Mouse (Mus musculus) hindbrain, embryonic 10.5 days (tissue): ENCODE data around the gene Plcb4. TPM values are rescaled to one million over a fixed set of nuclear protein-coding genes. Genes with fewer than 3 reads are reported as not detected.

Source experiments
- DNase-seq: peaks from one replicate; pipeline ENCODE4 v3.0.0-alpha.2; 2017; ENCODE audit warnings: low spot score
- H3K27ac ChIP-seq: fragments of 300-500 bp; sonication (generic); 2 replicates; pipeline ENCODE4 v1.5.1; 2016; ENCODE audit warnings: mild to moderate bottlenecking, moderate library complexity
- H3K27me3 ChIP-seq: fragments of 300-500 bp; sonication (generic); 2 replicates; pipeline ENCODE4 v1.6.1; 2016; ENCODE audit warnings: mild to moderate bottlenecking; ENCODE audit not compliant: poor library complexity, insufficient read depth, severe bottlenecking
- H3K36me3 ChIP-seq: fragments of 300-500 bp; sonication (generic); 2 replicates; pipeline ENCODE4 v1.6.1; 2016; ENCODE audit warnings: mild to moderate bottlenecking, moderate library complexity
- H3K4me1 ChIP-seq: fragments of 300-500 bp; sonication (generic); replicated peaks from 2 replicates; pipeline ENCODE4 v1.6.1; 2016; ENCODE audit warnings: mild to moderate bottlenecking
- H3K4me3 ChIP-seq: fragments of 300-500 bp; sonication (generic); 2 replicates; pipeline ENCODE4 v1.5.1; 2016; ENCODE audit warnings: mild to moderate bottlenecking, moderate library complexity
- H3K9me3 ChIP-seq: fragments of 300-500 bp; sonication (generic); 2 replicates; pipeline ENCODE4 v1.6.1; 2016; ENCODE audit warnings: mild to moderate bottlenecking, moderate library complexity
- WGBS: fragments of 180-500 bp; shearing (Covaris S2); methylation state at CpG from one replicate; pipeline ENCODE4 v1.1.7; 2016; 5-methylcytosine and 5-hydroxymethylcytosine counted together
- polyA plus RNA-seq: library from polyadenylated mRNA; unstranded; fragments of >200 nt; fragmentation: Nextera tagmentation; extraction: Ambion mirVana; gene quantifications from 2 replicates; pipeline ENCODE4 v1.2.1, GENCODE M21; 2016

Plcb4 gene
- polyA plus RNA-seq, 1 experiment from 2014 or later = 15.6 TPM

DNA sequence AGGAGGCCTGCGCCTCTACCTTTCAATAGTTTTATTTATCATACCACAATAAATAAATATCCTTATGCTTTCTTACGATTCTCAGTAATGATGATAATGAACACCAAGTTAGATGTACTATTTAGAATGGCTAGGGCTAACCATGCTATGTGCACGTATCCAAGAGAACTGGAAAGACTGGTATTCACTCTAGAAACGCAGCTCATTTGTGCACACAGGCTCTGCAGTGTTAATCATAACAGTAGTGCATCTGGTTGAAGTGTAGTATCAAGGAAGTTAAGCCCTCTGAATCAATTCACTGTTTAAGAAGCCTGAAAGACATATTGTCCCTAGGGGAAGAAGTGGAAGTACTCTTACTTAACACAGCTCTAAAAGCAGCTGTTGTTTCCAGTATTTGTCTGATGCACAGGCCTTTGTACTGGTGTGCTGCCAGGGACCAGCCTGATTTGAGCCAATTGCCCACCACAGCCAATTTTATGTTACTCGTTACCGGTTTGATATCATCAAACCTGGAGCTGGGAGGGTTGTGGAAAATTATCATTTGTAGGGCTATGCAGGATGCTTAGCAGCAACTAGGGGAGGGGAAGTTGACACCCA, 100.8 kb downstream of the Plcb4 start:
- H3K27me3 ChIP-seq = no peaks in the 10 kb centered on the region
- no peak for DNase-seq

DNA sequence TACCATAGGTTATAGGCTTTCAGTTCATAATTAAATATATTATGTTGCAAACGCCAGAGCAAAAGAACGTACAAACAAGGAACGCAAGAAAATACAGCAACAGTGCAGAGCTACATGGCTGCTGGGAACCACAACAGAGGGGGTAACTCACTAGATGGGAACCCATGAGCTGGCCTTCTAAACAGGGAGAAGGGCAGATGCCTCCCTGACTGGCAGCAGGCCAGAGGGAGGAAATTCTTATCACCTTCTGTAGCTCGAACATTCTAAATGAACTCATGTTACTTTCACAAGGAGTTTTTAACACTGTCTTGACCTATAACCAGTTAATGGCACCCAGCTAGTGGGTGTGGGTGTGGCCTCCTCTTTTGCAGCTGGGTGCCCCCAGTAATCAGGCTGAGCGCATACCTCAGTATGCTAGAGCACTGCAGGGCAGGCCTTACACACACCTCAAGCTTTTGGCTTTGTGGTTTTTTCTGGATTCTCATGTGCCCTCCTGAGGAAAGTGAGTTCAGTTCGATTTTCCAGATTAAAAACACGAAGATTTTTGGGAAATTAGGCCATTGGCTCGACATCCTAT, 102.5 kb downstream of the Plcb4 start:
- H3K9me3 ChIP-seq = no peaks in the 10 kb centered on the region
- no peak overlapping the region for H3K4me3 ChIP-seq
- 90% methylated on average over 8 of the region's 8 CpGs for WGBS
- H3K4me1 ChIP-seq = peaks cover 10% of the 10 kb centered on the region
- H3K36me3 ChIP-seq = no peaks in the 10 kb centered on the region
- DNase-seq = no peak
- H3K27ac ChIP-seq = no peak overlapping the region
- H3K27me3 ChIP-seq = no peaks in the 10 kb centered on the region

More for the DNA sequence above, 100.8 kb downstream of the Plcb4 start:
- H3K27ac ChIP-seq = no peak overlapping the region
- no peaks in the 10 kb centered on the region for H3K9me3 ChIP-seq
- peaks cover 6% of the 10 kb centered on the region for H3K4me1 ChIP-seq
- no peak overlapping the region for H3K4me3 ChIP-seq
- no peaks in the 10 kb centered on the region for H3K36me3 ChIP-seq
- WGBS = 85% methylated on average over 6 of the region's 6 CpGs

DNA sequence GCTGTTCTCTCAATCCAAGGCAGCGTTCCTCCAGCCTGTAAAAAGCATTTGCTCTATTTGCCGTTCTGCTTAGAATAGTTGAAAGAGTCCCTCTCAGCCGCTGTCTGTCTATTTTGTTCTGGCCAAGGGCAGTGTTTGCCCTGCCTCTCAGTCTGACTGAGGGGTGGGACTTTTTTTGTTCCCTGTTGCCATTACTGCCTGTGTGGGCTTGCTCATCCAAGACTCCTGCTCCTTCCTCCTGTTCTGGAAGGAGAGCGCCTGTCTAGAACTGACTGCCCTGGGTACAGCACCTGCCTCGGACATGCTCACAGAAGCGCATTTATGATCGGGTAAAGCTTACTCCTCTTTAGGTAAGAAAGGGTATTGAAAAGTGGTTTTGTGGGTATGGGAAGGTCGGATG, 105.9 kb downstream of the Plcb4 start:
- no peaks in the 10 kb centered on the region for H3K36me3 ChIP-seq
- DNase-seq = no peak
- no peaks in the 10 kb centered on the region for H3K9me3 ChIP-seq
- no peaks in the 10 kb centered on the region for H3K27me3 ChIP-seq
- WGBS = 48% methylated on average over 8 of the region's 8 CpGs
- H3K27ac ChIP-seq = no peak overlapping the region
- no peak overlapping the region for H3K4me3 ChIP-seq
- peaks cover 28% of the 10 kb centered on the region for H3K4me1 ChIP-seq

DNA sequence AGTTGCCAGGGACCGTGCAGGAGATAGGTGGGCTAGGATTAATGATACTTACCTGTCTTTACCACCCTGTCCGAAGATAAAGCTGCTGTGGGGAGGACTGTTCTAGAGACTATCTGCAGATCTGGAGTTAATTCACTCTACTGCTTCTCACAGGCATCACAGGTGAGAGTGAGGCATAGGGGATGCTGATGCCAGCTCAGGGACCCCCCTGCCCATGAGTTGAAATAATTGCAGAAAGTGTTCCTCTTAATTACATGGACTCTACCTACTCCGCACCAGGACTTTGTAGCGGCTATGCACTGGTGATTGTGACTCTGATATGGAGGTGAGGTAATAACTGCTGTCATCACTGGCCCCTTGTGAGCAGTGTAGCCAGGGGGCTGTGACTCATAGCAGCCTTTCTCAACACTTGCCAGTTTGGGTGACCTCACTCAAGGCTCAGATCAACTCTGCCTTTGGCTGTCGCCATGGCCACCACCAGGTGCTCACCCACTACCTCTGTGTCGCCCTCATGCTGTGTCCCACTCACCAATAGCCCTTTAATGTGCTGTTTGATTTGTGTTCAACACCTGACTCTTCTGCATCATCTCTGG, 107.8 kb downstream of the Plcb4 start:
- Histone ChIP-seq H3K4me3 (no peak overlapping the region), H3K4me1 (peaks cover 28% of the 10 kb centered on the region), H3K27ac (no peak overlapping the region), H3K36me3 (no peaks in the 10 kb centered on the region), H3K27me3 (no peaks in the 10 kb centered on the region), H3K9me3 (no peaks in the 10 kb centered on the region)
- no peak for DNase-seq
- 84% methylated on average over 6 of the region's 6 CpGs for WGBS

DNA sequence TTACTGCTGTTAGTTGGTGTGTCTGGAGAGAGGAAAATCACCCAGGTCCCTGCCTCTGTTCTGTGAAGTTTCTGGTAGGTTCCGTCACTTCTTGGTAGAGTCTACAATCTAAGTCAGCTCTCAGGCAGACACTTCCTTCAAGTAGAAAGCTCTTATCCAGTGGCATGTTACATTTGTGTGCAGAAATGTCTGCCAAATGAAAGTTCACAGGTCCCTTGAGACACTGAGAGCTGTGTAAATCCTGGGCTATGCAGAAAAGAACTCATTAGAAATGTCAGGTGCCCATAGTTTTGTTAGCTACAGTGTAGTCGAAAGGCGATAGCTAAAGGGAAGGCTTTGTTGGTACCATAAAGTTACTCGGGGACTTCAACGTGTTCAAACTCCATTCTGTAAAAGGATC, 108.7 kb downstream of the Plcb4 start:
- H3K27me3 ChIP-seq = no peaks in the 10 kb centered on the region

DNA sequence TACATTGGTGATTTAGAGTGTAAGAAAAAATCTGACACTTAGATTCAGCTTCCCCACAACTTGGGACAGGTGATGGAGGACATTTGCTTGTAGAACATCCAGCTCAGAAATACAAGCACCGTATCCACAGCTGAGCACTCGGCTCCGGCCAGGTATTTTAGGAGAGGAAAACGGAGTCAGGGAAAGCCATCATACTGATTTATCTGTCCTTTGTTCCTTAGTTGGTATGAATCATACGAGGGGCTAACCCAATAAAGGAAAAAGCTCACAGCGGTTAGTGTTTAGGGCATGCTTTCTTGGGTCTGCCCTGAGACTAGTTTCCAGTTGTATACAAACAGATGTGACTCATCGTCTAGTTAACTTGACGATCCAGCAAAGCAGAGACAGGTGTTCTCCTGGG, 110.9 kb downstream of the Plcb4 start:
- H3K27ac ChIP-seq = no peak overlapping the region
- no peaks in the 10 kb centered on the region for H3K27me3 ChIP-seq
- H3K4me1 ChIP-seq = peaks cover 33% of the 10 kb centered on the region
- no peak for DNase-seq
- H3K9me3 ChIP-seq = no peaks in the 10 kb centered on the region
- H3K4me3 ChIP-seq = no peak overlapping the region
- no peaks in the 10 kb centered on the region for H3K36me3 ChIP-seq
- WGBS = 95% methylated on average over 8 of the region's 8 CpGs

More for the DNA sequence above, 108.7 kb downstream of the Plcb4 start:
- H3K36me3 ChIP-seq = no peaks in the 10 kb centered on the region
- no peaks in the 10 kb centered on the region for H3K9me3 ChIP-seq
- WGBS = 84% methylated on average over 5 of the region's 5 CpGs
- H3K4me3 ChIP-seq = no peak overlapping the region
- no peak overlapping the region for H3K27ac ChIP-seq
- H3K4me1 ChIP-seq = peaks cover 28% of the 10 kb centered on the region
- DNase-seq = no peak

DNA sequence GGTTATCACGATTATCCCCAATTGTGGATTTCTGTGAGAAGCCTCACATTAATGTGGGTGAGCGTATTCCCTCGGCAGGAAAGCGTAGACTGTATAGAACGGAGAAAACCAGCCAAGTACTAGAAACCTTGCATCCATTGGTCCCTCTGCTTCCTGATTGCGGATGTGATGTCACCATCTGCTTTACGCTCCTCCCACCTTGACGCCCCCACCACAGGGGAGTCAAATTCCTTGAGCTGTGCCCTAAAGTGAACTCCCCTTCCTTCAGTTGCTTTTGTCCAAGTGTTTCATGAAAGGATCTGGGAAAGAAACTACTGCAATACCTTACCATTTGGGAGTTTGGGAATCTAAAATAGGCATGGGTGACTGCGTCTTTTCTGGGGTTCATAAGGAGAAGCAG, 111.4 kb downstream of the Plcb4 start:
- H3K27me3 ChIP-seq = no peaks in the 10 kb centered on the region
- 91% methylated on average over 9 of the region's 9 CpGs for WGBS
- H3K4me3 ChIP-seq = no peak overlapping the region
- H3K27ac ChIP-seq = no peak overlapping the region
- H3K9me3 ChIP-seq = no peaks in the 10 kb centered on the region
- H3K36me3 ChIP-seq = no peaks in the 10 kb centered on the region
- DNase-seq = no peak
- peaks cover 30% of the 10 kb centered on the region for H3K4me1 ChIP-seq

DNA sequence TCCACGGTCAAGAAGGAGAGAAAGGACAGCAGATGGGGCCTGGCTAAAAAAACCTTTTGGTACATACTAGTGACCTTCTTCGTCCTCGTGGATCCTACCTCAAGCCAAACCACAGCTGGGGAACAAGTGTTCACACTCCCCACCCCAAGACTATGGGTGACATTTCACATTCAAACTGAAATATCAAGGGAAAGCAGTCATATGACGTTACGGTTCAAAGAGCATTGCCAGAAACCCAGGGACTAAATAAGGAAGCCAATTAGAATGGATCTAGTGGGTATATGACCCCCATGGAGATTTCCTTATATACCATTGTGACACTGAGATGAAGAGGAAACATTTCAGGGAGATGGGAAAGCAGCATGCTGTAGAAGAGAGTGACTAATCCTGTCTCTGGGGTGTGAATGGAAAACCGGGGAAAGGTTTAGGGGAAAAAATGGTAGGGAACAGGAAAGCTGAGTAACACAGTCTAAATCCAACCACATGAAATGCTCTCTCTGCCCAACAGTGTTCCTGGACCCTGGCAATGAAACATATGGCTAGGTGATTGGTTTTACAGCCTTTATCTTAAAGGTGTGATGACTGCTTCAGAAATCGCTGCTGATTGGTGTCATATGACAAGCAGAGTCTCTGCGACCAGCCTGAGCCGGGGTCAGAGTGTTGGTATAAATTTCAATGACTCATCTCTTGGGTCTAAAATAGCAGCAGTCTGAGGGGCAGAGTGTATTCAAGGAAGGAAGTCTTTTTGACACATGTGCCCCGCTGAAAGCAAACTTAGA, 114.6 kb downstream of the Plcb4 start:
- Histone ChIP-seq H3K27me3 (no peaks in the 10 kb centered on the region), H3K4me3 (no peak overlapping the region), H3K4me1 (peaks cover 12% of the 10 kb centered on the region), H3K9me3 (no peaks in the 10 kb centered on the region), H3K27ac (no peak overlapping the region), H3K36me3 (no peaks in the 10 kb centered on the region)
- 60% methylated on average over 10 of the region's 10 CpGs for WGBS
- no peak for DNase-seq

DNA sequence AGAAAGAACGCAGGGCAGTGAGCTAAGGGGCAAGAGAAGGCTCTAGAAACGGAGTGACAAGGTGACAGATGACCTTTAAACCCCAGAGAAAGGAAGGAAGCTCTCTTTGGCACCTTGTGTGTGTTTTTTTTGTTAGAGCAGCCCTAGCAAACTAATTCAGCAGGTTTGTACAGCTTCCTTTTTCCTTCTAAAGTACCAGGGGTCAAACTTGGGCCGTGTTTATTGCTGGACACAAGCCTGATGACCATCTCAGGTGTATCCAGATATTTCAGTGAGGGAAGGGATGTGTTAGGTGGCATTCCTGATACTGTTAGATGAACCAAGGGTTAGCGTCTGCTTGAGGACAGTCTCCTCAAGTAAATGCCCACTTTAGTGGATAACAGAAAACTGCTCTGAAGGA, 116.2 kb downstream of the Plcb4 start:
- no peaks in the 10 kb centered on the region for H3K27me3 ChIP-seq
- no peaks in the 10 kb centered on the region for H3K9me3 ChIP-seq
- H3K27ac ChIP-seq = no peak overlapping the region
- no peak overlapping the region for H3K4me3 ChIP-seq
- 80% methylated on average over 4 of the region's 4 CpGs for WGBS
- DNase-seq = no peak
- peaks cover 12% of the 10 kb centered on the region for H3K4me1 ChIP-seq
- no peaks in the 10 kb centered on the region for H3K36me3 ChIP-seq

DNA sequence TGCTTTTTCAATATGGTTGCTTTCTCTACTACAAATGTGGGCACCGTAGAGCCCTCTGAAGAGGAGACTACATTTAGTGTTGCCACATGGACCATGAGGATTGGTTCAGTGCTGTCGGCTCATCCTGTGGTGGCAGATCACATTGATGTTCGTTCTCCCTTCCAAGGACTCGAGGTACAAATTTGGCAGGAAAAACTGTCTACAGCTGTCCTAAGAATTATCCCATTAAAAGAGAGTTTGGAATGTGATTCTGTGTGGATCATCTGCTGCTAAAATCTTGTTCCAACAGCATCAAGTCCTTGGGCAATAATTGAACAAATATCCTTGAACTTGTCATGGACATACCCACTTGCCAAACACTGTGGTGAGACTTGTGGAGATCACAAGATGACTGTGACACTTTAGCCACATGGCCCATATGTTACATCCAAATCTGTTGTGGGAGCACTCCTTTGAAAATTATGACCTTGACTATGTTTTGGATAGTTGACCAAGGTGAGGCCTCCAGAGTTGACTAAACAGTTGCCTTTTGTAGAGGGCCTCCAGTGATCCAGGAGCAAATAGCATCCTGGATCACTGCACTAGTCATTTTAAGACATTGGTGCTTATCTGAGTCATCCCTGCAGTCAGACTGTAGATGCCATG, 117.4 kb downstream of the Plcb4 start:
- no peaks in the 10 kb centered on the region for H3K9me3 ChIP-seq
- peaks cover 12% of the 10 kb centered on the region for H3K4me1 ChIP-seq
- 94% methylated on average over 4 of the region's 4 CpGs for WGBS
- no peaks in the 10 kb centered on the region for H3K36me3 ChIP-seq
- DNase-seq = no peak
- no peak overlapping the region for H3K27ac ChIP-seq
- no peak overlapping the region for H3K4me3 ChIP-seq
- H3K27me3 ChIP-seq = no peaks in the 10 kb centered on the region

DNA sequence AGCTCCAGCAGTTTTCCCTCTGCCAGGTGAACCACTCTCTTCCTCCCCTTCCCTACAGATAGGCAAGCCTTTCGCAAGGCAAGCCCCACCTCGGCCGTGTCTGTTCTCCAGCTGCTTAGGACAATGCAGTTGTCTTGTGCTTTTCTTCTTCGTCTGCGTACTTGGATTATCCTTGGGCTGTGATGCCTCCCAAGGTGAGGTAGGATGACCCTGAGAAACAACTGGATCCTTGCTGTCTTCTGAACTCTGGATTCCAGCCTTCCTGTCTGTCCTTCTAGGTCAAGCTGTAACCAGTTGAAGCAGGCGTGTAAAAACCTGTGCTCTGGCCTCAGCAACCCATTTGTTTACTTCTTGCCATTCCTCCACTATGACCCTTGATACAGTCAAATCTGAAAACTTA, 122.6 kb downstream of the Plcb4 start:
- H3K36me3 ChIP-seq = no peaks in the 10 kb centered on the region
- DNase-seq = no peak
- WGBS = 82% methylated on average over 6 of the region's 6 CpGs
- H3K9me3 ChIP-seq = no peaks in the 10 kb centered on the region
- H3K4me1 ChIP-seq = no peaks in the 10 kb centered on the region
- no peak overlapping the region for H3K4me3 ChIP-seq
- no peaks in the 10 kb centered on the region for H3K27me3 ChIP-seq
- H3K27ac ChIP-seq = no peak overlapping the region

DNA sequence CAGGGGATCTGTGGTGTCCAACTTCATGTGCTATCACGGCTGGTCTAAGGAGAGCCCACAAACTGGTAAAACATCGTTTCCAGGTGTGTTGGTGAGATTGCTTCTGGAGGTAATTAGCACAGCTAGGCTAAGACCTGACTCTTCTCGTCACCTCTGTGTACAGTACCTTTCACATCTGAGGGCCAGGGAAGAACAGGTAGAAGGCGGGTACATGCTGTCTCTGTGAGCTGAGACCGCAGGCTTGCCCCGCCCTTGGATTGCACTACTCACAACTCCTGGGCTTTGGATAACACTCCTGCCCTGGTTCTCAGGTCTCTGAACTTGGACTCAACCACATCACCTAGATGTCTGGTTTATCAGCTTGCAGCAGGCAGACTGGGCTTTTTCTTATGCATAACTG, 128.6 kb downstream of the Plcb4 start:
- no peak for DNase-seq
- Histone ChIP-seq H3K27me3 (no peaks in the 10 kb centered on the region), H3K27ac (no peak overlapping the region), H3K9me3 (no peaks in the 10 kb centered on the region), H3K36me3 (no peaks in the 10 kb centered on the region), H3K4me1 (0 out of 2 replicates have a peak, but pooled peaks cover 3% of the 10 kb centered on the region), H3K4me3 (no peak overlapping the region)
- WGBS = 97% methylated on average over 6 of the region's 6 CpGs

DNA sequence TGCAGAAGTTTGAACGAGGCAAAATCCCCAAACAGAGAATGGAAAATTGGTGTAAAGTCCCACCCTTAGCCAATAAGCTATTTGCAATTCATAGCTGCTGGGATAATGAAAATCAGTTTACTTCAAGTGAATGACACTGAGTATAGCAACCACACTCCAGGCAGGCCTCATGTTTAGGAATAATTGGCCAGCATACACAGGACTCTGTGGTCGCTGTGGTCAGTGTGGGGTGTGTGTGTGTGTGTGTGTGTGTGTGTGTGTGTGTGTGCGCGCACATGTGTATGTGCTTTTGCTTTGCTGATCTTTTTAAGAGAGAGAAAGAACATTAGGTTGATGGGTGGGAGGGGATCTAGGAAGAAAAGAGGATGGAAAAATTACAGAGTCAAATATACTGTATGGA, 134.1 kb downstream of the Plcb4 start:
- no peak overlapping the region for H3K27ac ChIP-seq
- H3K4me3 ChIP-seq = no peak overlapping the region
- WGBS = 87% methylated on average over 4 of the region's 4 CpGs

More for the DNA sequence above, 134.1 kb downstream of the Plcb4 start:
- Histone ChIP-seq H3K36me3 (no peaks in the 10 kb centered on the region), H3K9me3 (no peaks in the 10 kb centered on the region), H3K27me3 (no peaks in the 10 kb centered on the region), H3K4me1 (peaks cover 17% of the 10 kb centered on the region)
- no peak for DNase-seq
